Mouse (Mus musculus) liver, adult 2 months (tissue): ENCODE measurements around the gene Gpr45.

ENCODE experiments used
- CTCF ChIP-seq: fragments of 200-500 bp; IDR thresholded peaks from 2 replicates; pipeline ENCODE4 v1.5.1; 2011; ENCODE audit warnings: low read depth, low read length, control low read depth
- POLR2A ChIP-seq: fragments of 200-500 bp; IDR thresholded peaks from 2 replicates; pipeline ENCODE4 v1.6.1; 2011; ENCODE audit warnings: low read length, control low read depth; ENCODE audit not compliant: insufficient read depth; ENCODE audit errors: extremely low read depth

DNA sequence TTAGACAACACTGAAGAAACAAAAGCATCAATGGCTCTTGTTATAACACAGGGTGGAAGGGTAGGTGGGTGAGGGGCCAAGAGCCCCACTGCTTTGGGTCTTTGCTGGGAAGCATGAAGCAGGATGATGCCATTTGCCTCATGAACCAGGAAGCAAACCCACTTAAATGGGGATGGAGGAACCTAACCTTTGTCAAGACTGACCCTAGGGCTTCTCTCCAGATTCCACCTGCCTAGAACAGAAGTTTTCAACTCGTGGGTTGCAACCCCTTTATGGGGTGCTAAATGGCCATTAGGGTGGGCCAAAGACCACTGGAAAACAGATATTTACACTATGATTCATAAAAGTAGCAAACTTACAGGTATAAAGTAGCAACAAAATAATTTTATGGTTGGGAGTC, 119.9 kb downstream of the Gpr45 start:
- TF ChIP-seq POLR2A (no peak), CTCF (no peak)
